Mouse (Mus musculus) myocyte (in vitro differentiated cells): ENCODE measurements at regions not wholly inside any gene's neighbourhood (a gene's known extent, or its start where the extent isn't known, plus 50 kb on each side); places are given as distances from the start of the nearest gene placed in this dataset.

Experiments
- H3K27me3 ChIP-seq: one replicate; pipeline ENCODE4 v1.6.1; 2011; ENCODE audit not compliant: control insufficient read depth, insufficient read depth, insufficient read length
- H3K36me3 ChIP-seq: one replicate; pipeline ENCODE4 v1.6.1; 2011; ENCODE audit not compliant: control insufficient read depth, insufficient read depth
- H3K4me2 ChIP-seq: one replicate; pipeline ENCODE4 v1.6.1; 2011; ENCODE audit warnings: low read depth, control low read depth
- H3K4me3 ChIP-seq: one replicate; pipeline ENCODE4 v1.5.1; 2011; ENCODE audit warnings: mild to moderate bottlenecking, control low read depth, moderate library complexity
- H3K79me2 ChIP-seq: one replicate; pipeline ENCODE4 v1.6.1; 2011; ENCODE audit not compliant: control insufficient read depth, insufficient read depth
- H3ac ChIP-seq: one replicate; pipeline ENCODE4 v1.6.1; 2011; ENCODE audit not compliant: control insufficient read depth, insufficient read length
- CEBPB ChIP-seq: IDR thresholded peaks from 2 replicates; pipeline ENCODE4 v1.6.1; 2011; ENCODE audit warnings: mild to moderate bottlenecking, moderate library complexity; ENCODE audit not compliant: poor library complexity, insufficient read depth, severe bottlenecking
- E2F4 ChIP-seq: IDR thresholded peaks from one replicate; pipeline ENCODE4 v1.6.1; 2011; ENCODE audit warnings: mild to moderate bottlenecking, control low read depth, moderate library complexity; ENCODE audit not compliant: insufficient read depth
- MAX ChIP-seq: IDR thresholded peaks from one replicate; pipeline ENCODE4 v1.6.1; 2011; ENCODE audit warnings: low read depth, mild to moderate bottlenecking, control low read depth
- MYOD1 ChIP-seq, 3 experiments: IDR thresholded peaks; one replicate each; pipeline ENCODE4 v1.6.1; 2011; ENCODE audit warnings: control low read depth in 2 of 3, low read depth in 2 of 3, mild to moderate bottlenecking in 2 of 3, moderate library complexity in 1 of 3; ENCODE audit not compliant: insufficient read length in 2 of 3, control insufficient read depth in 1 of 3
- MYOG ChIP-seq, 3 experiments: IDR thresholded peaks; one replicate each; pipeline ENCODE4 v1.6.1; 2011; ENCODE audit warnings: control low read depth in 2 of 3, low read depth in 2 of 3, mild to moderate bottlenecking in 2 of 3; ENCODE audit not compliant: insufficient read length in 2 of 3, control insufficient read depth in 1 of 3, insufficient read depth in 1 of 3
- POLR2A ChIP-seq: IDR thresholded peaks from one replicate; pipeline ENCODE4 v1.6.1; 2011; ENCODE audit warnings: low read depth, mild to moderate bottlenecking, control low read depth, moderate library complexity; ENCODE audit not compliant: insufficient read length
- POLR2AphosphoS2 ChIP-seq: IDR thresholded peaks from one replicate; pipeline ENCODE4 v1.6.1; 2011; ENCODE audit warnings: low read depth, control low read depth; ENCODE audit not compliant: insufficient read length
- REST ChIP-seq: IDR thresholded peaks from one replicate; pipeline ENCODE4 v1.6.1; 2011; ENCODE audit warnings: mild to moderate bottlenecking, control low read depth, moderate library complexity; ENCODE audit not compliant: insufficient read depth, insufficient read length
- SRF ChIP-seq: IDR thresholded peaks from one replicate; pipeline ENCODE4 v1.6.1; 2011; ENCODE audit warnings: low read depth; ENCODE audit not compliant: control insufficient read depth, insufficient read length
- TCF12 ChIP-seq: IDR thresholded peaks from one replicate; pipeline ENCODE4 v1.6.1; 2011; ENCODE audit warnings: mild to moderate bottlenecking, control low read depth; ENCODE audit not compliant: poor library complexity, insufficient read depth, severe bottlenecking
- TCF3 ChIP-seq: IDR thresholded peaks from one replicate; pipeline ENCODE4 v1.6.1; 2011; ENCODE audit warnings: low read depth, control low read depth; ENCODE audit not compliant: insufficient read length
- USF1 ChIP-seq: IDR thresholded peaks from one replicate; pipeline ENCODE4 v1.6.1; 2011; ENCODE audit warnings: low read depth, mild to moderate bottlenecking, control low read depth, moderate library complexity

DNA sequence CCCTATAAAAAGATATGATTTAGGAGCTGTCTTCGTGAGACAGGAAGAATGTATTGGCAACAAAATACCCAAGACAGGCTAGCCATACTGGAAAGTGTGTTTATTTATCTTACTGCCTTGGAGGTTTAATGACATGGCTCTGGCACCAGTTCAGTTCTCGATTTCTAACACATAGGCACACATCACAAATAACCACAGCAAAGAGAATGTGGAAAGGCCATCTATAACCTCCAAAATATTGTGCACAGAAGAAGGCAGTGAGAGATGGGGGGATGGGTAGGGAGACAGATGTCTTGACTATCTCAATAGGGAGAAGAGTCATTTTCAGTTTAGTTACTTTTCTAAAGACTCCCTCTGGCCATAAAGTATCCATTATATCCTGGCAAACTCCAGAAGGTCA, 90.5 kb downstream of the Minar1 start:
- Histone ChIP-seq H3K79me2 (no peaks in the 10 kb centered on the region), H3ac (no peak overlapping the region), H3K4me2 (no peak overlapping the region), H3K27me3 (no peaks in the 10 kb centered on the region), H3K4me3 (no peak overlapping the region), H3K36me3 (no peaks in the 10 kb centered on the region)
- TF ChIP-seq CEBPB (no peak), MYOD1 (IDR thresholded peaks at IDR 0.05; ENCODE audit: control insufficient read depth in 1 of 3, insufficient read length in 2 of 3, low read depth in 2 of 3) (no peak), POLR2A (no peak), MAX (no peak)

DNA sequence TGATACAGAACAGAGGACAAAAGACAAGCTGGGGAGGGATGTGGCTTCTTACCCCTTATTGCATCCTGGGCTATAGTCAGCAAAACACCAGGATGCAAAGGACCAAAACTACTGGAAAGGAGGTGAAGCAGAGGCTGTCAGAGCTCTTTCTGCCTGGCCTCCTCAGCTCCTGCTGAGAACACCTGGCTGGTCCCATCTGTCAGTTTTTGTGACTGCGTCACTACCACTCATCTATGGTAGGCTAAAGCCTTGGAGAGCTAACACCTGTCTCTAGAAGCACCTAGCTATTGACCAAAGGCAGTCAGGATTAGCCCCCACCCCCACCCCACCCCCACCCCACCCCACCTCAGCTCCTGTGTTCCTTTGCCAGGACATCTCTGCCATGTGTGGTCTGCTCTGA, 98.8 kb downstream of the Minar1 start:
- H3K27me3 ChIP-seq, result no peaks in the 10 kb centered on the region
- no peak overlapping the region for H3K4me3 ChIP-seq
- H3K4me2 ChIP-seq, result no peak overlapping the region
- TF ChIP-seq MYOD1 (IDR thresholded peaks at IDR 0.05; ENCODE audit: control insufficient read depth in 1 of 3, insufficient read length in 2 of 3, low read depth in 2 of 3) (no peak), REST (no peak), CEBPB (no peak), TCF12 (no peak), POLR2A (no peak), E2F4 (no peak), MYOG (IDR thresholded peaks at IDR 0.05; ENCODE audit: control insufficient read depth in 1 of 3, insufficient read depth in 1 of 3, insufficient read length in 2 of 3, low read depth in 2 of 3) (no peak), USF1 (no peak), TCF3 (no peak), POLR2AphosphoS2 (no peak), SRF (no peak), MAX (no peak)
- no peak overlapping the region for H3ac ChIP-seq
- H3K79me2 ChIP-seq, result no peaks in the 10 kb centered on the region
- no peaks in the 10 kb centered on the region for H3K36me3 ChIP-seq

GRCm38 (mm10) chr9:89523705-89524104, 99.2 kb downstream of the Minar1 start:
- TF ChIP-seq SRF (no peak), TCF12 (no peak), POLR2AphosphoS2 (no peak), E2F4 (no peak), USF1 (no peak), MYOG (IDR thresholded peaks at IDR 0.05; ENCODE audit: control insufficient read depth in 1 of 3, insufficient read depth in 1 of 3, insufficient read length in 2 of 3, low read depth in 2 of 3) (no peak), MYOD1 (IDR thresholded peaks at IDR 0.05; ENCODE audit: control insufficient read depth in 1 of 3, insufficient read length in 2 of 3, low read depth in 2 of 3) (no peak), TCF3 (no peak)
- H3K4me2 ChIP-seq, result no peak overlapping the region
- no peak overlapping the region for H3K4me3 ChIP-seq
- no peaks in the 10 kb centered on the region for H3K36me3 ChIP-seq
- H3K79me2 ChIP-seq, result no peaks in the 10 kb centered on the region
- H3ac ChIP-seq, result no peak overlapping the region
- H3K27me3 ChIP-seq, result no peaks in the 10 kb centered on the region

DNA sequence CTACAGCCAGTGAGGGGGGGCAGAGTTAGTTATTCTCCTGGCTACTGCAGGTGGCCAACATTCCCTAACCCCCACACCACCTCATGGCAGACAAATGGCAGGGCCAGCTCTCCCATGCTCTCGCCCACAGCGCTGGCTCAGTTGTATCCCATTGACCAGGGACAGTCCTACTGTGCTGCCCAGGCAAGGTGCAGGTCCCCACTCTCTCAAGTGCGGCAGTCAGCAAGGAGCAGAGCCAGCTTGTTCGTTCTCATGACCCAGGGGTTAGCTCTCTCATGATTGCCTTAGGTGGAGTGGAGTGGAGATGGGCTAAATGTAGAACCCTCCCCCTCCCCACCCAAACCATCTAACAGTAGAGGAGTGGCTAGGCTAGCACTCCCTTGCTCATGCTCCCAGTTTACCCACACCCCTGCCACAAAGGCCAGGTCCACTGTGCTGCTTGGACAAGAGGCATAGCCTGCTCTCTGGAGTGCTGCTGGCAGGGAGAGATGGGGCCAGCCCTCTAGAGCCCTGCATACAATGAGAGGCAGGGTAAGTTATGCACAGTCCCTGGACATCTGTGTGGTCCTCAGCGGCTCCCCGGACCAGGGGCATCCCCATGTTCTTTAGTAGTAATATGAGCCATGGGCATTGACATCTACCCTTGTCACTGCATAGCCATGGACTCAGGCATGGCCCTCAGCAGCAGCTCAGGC, 114.4 kb downstream of the Minar1 start:
- H3K27me3 ChIP-seq, result no peaks in the 10 kb centered on the region
- no peaks in the 10 kb centered on the region for H3K36me3 ChIP-seq
- no peaks in the 10 kb centered on the region for H3K79me2 ChIP-seq
- no peak for TF ChIP-seq SRF
- no peak for TF ChIP-seq MYOG (IDR thresholded peaks at IDR 0.05; ENCODE audit: control insufficient read depth in 1 of 3, insufficient read depth in 1 of 3, insufficient read length in 2 of 3, low read depth in 2 of 3)
- TF ChIP-seq TCF12, result no peak
- no peak for TF ChIP-seq E2F4
- TF ChIP-seq CEBPB, result no peak
- TF ChIP-seq MAX, result no peak
- no peak for TF ChIP-seq POLR2A
- no peak for TF ChIP-seq POLR2AphosphoS2
- TF ChIP-seq USF1, result no peak
- TF ChIP-seq MYOD1 (IDR thresholded peaks at IDR 0.05; ENCODE audit: control insufficient read depth in 1 of 3, insufficient read length in 2 of 3, low read depth in 2 of 3), result no peak
- no peak overlapping the region for H3ac ChIP-seq
- no peak overlapping the region for H3K4me3 ChIP-seq
- H3K4me2 ChIP-seq, result no peak overlapping the region

DNA sequence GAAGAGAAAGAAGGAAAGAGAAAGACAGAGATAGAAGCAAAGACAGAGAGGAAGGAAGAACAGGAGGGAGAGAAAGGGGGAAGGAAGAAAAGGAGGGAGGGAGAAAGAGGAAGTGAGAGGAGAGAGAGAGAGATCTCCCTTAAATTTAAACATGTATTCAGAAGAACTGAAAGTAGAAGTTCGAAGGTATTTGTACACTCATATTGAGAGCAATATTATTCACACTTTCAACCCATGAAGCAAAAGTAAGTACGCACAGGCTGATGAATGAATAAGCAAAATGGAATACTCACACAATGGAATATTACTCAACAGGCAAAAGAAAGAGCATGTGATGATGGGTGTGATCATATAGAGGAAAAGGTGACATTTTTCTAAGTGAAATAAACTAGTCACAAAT, 120.8 kb downstream of the Minar1 start:
- Histone ChIP-seq H3K36me3 (no peaks in the 10 kb centered on the region), H3K27me3 (no peaks in the 10 kb centered on the region), H3K4me3 (no peak overlapping the region), H3K4me2 (no peak overlapping the region), H3ac (no peak overlapping the region), H3K79me2 (no peaks in the 10 kb centered on the region)
- TF ChIP-seq REST (no peak), POLR2AphosphoS2 (no peak), TCF12 (no peak), POLR2A (no peak), TCF3 (no peak), MYOG (IDR thresholded peaks at IDR 0.05; ENCODE audit: control insufficient read depth in 1 of 3, insufficient read depth in 1 of 3, insufficient read length in 2 of 3, low read depth in 2 of 3) (no peak), SRF (no peak), MAX (no peak), E2F4 (no peak), CEBPB (no peak), USF1 (no peak), MYOD1 (IDR thresholded peaks at IDR 0.05; ENCODE audit: control insufficient read depth in 1 of 3, insufficient read length in 2 of 3, low read depth in 2 of 3) (no peak)
